Mouse (Mus musculus) cerebellum, postnatal 4 days (tissue): Measurements from ENCODE around the gene Myh14.

Experiments
- DNase-seq, 2 experiments: peaks; one replicate each; pipeline ENCODE4 v3.0.0; 2022; ENCODE audit warnings: low spot score in 2 of 2, mixed read lengths in 1 of 2

The Myh14 gene

DNA sequence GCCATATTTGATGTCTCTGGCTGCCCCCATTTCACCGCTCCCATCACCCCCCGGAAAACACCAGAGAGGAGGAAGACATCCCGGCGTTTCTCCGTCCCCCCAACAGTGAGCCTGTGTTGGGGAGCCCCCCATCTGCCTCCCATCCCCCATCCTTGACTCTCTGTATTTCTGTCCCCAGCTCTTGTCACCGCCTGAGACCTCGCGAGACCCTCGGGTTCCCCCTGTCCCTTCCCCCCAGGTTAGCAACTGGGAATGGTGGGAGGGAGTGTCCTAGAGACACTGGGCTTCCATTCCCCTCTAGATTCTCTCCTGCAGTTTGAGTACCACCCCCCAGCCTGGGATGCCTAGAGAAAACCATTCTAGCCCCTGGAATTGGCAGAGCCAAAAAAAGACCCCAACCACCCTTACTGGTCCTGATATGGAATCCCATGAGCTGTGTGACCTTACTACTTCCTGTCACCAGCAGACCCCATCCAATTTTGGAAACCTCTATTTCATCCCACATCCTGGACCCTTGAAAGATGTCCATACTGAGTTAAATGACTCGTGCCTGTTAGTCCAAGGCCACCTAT is 69.9 kb downstream of the Myh14 start:
- no peak for DNase-seq

GRCm38 (mm10) chr7:44598336-44598735 is 72.3 kb downstream of the Myh14 start:
- no peak for DNase-seq

- DNase-seq: no peak
Observed at GRCm38 (mm10) chr7:44597666-44598065, 73.0 kb downstream of the Myh14 start.

DNA sequence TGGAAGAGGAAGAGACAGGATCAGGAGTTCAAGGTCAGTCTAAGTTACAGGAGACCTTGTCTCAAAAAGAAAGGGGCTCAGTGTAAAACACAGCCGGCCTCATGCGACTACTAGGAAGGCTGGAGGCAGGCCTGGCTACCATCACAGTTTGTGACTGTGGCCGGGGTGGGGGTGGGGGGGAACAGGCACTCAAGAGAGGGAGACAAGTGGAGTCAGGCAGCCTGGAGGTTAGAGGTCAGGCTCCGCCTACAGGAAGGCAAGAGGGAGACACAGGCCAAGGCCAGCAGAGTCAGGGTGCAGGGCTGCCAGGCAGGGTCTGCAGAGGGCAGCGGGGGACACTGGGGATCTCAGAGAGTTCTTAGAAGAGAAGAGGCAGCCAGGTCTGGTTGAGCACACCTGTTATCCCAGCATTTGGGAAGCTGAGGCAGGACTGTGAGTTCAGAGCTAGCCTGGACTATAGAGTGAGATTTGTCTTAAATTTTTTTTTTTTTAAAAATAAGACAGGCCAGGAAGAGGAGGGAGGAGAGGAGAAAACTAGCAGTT is 73.6 kb downstream of the Myh14 start:
- no peak for DNase-seq

DNA sequence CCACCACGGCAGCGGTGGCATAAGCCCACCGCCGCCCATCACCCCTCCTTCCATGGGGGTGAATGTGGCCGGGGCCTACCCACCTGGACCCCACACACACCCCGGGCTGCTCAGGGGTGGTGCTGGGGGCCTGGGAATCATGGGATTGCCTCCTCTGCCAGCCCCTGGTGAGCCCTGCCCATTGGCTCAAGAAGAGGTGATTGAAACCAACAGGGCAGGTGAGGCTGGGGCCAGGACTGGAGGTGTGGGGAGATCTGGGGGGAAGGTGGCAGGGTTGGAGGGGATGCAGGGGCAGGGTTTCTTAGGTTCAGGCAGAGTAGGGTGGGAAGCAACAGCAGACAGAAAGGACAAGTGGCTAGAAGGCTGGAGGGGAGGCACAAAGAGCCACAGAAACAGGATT is 74.6 kb downstream of the Myh14 start:
- DNase-seq: no peak

DNA sequence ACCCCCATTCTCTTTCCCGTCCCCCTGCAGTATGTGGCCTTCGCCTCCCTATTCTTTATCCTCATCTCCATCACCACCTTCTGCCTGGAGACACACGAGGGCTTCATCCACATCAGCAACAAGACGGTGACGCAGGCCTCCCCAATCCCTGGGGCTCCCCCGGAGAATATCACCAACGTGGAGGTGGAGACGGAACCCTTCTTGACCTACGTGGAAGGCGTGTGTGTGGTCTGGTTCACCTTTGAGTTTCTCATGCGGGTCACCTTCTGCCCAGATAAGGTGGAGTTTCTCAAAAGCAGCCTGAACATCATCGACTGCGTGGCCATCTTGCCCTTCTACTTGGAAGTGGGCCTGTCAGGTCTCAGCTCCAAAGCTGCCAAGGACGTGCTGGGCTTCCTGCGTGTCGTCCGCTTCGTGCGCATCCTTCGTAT is 75.5 kb downstream of the Myh14 start:
- DNase-seq: no peak

DNA sequence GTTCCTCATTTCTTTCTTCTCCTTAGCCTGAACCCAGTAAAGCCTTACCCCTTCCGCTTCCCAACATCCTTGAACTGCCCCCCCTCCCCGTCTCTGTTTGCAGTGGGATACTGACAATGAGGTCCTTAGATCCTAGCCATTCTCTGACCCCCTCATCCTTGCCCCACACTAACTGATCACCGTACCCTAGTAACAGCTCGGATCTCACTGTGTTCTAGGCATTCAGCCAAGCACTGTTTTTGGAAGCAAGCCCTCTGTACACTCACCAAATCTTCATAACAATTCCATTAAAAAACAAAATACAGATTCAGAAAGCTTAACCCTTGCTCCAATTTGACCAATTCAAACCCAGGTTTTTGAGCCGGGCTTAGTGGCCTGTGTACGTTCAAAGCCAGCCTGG is 76.4 kb downstream of the Myh14 start:
- peak in 1 of 2 experiments; percentile 70 for DNase-seq

- DNase-seq: peak; percentile 94 to 97
Observed at GRCm38 (mm10) chr7:44593775-44594174, 76.9 kb downstream of the Myh14 start.

- no peak for DNase-seq
Observed at GRCm38 (mm10) chr7:44593051-44593450, 77.6 kb downstream of the Myh14 start.

- no peak for DNase-seq
Observed at GRCm38 (mm10) chr7:44591348-44592116, 79.1 kb downstream of the Myh14 start.

GRCm38 (mm10) chr7:44590402-44591347 is 80.0 kb downstream of the Myh14 start, which contains the start of gene Kcnc3:
Gene Kcnc3 (plus strand): TSS chr7:44590664.
- DNase-seq: peak; percentile 87 to 91

DNA sequence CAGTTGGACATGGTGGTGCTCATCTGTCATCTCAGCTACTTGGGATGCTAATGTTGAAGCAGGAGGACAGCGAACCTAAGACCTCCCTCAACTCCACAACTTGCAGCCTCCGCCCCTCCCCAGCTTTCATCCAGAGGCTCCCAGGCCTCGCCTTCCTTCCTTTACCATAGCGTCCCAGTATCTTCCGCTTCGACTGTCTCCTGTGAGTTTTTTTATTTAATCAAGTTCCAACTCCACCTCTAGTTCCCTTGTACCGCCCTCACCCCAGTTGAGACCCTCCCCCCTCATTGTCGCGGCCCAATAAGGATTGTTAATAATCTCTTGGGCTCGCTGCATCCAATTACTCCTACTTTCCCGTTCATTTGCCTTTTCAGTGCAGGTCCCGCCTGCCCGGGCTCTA is 80.7 kb downstream of the Myh14 start:
- no peak for DNase-seq

- peak in 1 of 2 experiments; percentile 76 for DNase-seq
Observed at GRCm38 (mm10) chr7:44589149-44589548, 81.5 kb downstream of the Myh14 start.

DNA sequence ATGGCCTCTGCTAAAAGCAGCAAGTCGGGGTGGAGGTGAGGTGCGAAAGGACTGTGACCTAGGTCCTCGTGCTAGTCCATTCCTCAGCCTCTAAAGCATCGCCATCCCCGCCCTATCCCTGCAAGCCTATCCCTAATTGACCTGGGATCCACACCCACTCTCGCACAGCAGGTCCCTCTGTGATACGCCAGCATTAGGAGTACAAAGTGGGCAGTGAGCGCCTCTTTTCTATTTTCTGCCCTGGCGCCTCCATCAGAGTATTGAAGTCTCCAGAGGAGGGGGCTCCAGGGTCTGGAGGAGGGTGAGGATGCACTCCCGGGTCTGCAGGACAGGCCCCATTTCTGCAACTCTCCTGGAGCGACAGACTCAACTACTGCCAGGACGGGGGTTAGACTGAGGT is 82.3 kb downstream of the Myh14 start:
- DNase-seq: no peak

- DNase-seq: no peak
Observed at GRCm38 (mm10) chr7:44587676-44588075, 83.0 kb downstream of the Myh14 start.

GRCm38 (mm10) chr7:44586930-44587329 is 83.7 kb downstream of the Myh14 start:
- DNase-seq: peak; percentile 64 to 72

DNA sequence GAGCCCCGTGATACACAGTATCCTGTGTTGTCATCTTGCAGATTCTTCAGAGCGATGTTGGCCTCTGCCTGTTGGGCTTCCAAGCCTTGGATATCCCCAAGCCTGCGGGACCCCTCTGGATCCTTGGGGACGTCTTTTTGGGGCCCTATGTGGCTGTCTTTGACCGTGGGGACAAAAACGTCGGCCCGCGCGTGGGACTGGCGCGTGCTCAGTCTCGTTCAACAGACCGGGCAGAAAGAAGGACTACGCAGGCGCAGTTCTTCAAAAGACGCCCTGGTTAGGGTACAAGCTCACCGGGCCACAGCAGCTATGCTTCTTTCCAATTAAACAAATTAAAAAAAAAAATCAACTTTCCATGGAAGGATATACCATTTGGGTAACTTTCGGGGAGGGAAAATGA is 84.1 kb downstream of the Myh14 start:
- DNase-seq: no peak

- no peak for DNase-seq
Observed at GRCm38 (mm10) chr7:44585606-44586005, 85.0 kb downstream of the Myh14 start.

GRCm38 (mm10) chr7:44584921-44585320 is 85.7 kb downstream of the Myh14 start:
- no peak for DNase-seq

DNA sequence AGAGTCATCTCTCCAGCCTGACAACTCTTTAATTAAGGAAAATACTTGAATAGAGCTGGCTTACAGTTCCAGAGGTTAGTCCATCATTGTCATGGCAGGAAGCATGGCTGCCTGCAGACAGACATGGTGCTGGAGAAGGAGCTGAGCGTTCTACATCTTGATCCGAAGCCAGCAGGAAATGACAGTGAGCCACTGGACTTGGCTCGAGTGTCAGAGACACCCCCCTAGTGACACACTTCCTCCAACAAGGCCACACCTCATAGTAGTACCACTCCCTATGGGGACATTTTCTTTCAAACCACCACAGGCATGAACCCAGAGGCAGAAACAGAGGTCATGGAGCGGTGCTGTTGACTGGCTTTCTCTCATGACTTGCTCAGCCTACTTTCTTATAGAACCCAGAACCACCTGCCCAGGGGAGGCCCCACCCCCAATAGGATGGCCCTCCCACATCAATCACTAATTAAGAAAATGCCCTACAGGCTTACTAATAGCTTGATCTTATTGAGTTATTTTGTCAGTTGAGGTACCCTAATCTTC is 86.3 kb downstream of the Myh14 start:
- no peak for DNase-seq

- no peak for DNase-seq
Observed at GRCm38 (mm10) chr7:44583146-44583545, 87.5 kb downstream of the Myh14 start.

- no peak for DNase-seq
Observed at GRCm38 (mm10) chr7:44582709-44583108, 87.9 kb downstream of the Myh14 start.
